Comparison of ENCODE assay signal across 24 mouse cellular contexts in genomic region chr10:63526027-63526426, GRCm38 (mm10).
DNase-seq lines count a peak whose midpoint lies in the region; ATAC-seq and TF ChIP-seq lines count a peak whose summit lies in the region.
"Had no signal": no experiment of that assay in that cellular context is flagged by ENCODE, and none has a peak within 500 bp of the region (broad histone marks: within the 10 kb centered on the region; RNA-seq: fewer than 3 reads in every experiment).

No protein-coding gene starts in this region.

- TF ChIP-seq CTCF in gastrocnemius, adult 2 months (IDR thresholded peaks at IDR 0.05) = no peak
- TF ChIP-seq CTCF in heart, postnatal 0 days (IDR thresholded peaks at IDR 0.05; ENCODE audit: low read depth) = no peak

- WGBS in heart, embryonic 14.5 days = 23% methylated on average over 4 of the region's 4 CpGs
- 35% methylated on average over 4 of the region's 4 CpGs for WGBS in heart, embryonic 10.5 days
- WGBS in heart, postnatal 0 days = 31% methylated on average over 4 of the region's 4 CpGs

- H3K4me1 ChIP-seq in heart, embryonic 14.5 days (ENCODE audit: control insufficient read depth in 2 of 2, insufficient read depth in 2 of 2, low read length in 2 of 2) = peaks cover 4 to 11% of the 10 kb centered on the region in 2 experiments
- peaks cover 8% of the 10 kb centered on the region; the same call in 1 of the 2 replicates for H3K4me1 ChIP-seq in heart, embryonic 10.5 days
- H3K4me1 ChIP-seq in heart, postnatal 0 days (ENCODE audit: control insufficient read depth, insufficient read depth) = 0 out of 2 replicates have a peak, but pooled peaks cover 4% of the 10 kb centered on the region
- H3K4me1 ChIP-seq: forebrain, embryonic 10.5 days; forebrain, embryonic 13.5 days; hindbrain, embryonic 12.5 days; hindbrain, embryonic 15.5 days had no signal

- DNase-seq in gastrocnemius, adult 2 months = no peak
- DNase-seq in gastrocnemius, postnatal 4 days (ENCODE audit: low spot score in 2 of 2) = no peak
- DNase-seq in heart, embryonic 10.5 days (ENCODE audit: low spot score) = no peak
- peak; percentile 25 for DNase-seq in heart, postnatal 0 days (ENCODE audit: low spot score)
- no peak for DNase-seq in heart, postnatal 25 days (ENCODE audit: low spot score)
- DNase-seq in skeletal muscle tissue, adult 2 months (ENCODE audit: low read depth, low spot score) = peak; percentile 19
- DNase-seq in left cerebral cortex, adult 9 months (ENCODE audit: low spot score in 2 of 2) = no peak
- DNase-seq: adrenal gland, adult 8-10 months; adrenal gland, postnatal 25 days; cerebellum, adult 11-12 months; cerebellum, adult 9-10 months; cerebellum, postnatal 14 days; gastrocnemius, postnatal 25 days; heart, adult 11 months; heart, postnatal 10 days; kidney, adult 2 months had no signal

- H3K27me3 ChIP-seq in heart, embryonic 14.5 days (ENCODE audit: control insufficient read depth, insufficient read depth, low read length) = no peaks in the 10 kb centered on the region
- no peaks in the 10 kb centered on the region for H3K27me3 ChIP-seq in heart, embryonic 10.5 days (ENCODE audit: insufficient read depth, poor library complexity, severe bottlenecking)
- no peaks in the 10 kb centered on the region for H3K27me3 ChIP-seq in heart, postnatal 0 days (ENCODE audit: control insufficient read depth, insufficient read depth, low read length)
- H3K27me3 ChIP-seq: forebrain, embryonic 13.5 days; hindbrain, embryonic 12.5 days; hindbrain, embryonic 15.5 days had no signal

- H3K27ac ChIP-seq in gastrocnemius, adult 2 months = peak overlapping the region; percentile 58
- H3K27ac ChIP-seq in heart, embryonic 14.5 days (replicated peaks in 1 of 2; ENCODE audit: control insufficient read depth in 1 of 2, insufficient read depth in 1 of 2, low read depth in 2 of 2, low read length in 2 of 2) = peak overlapping the region; percentile 66 to 73
- no peak overlapping the region for H3K27ac ChIP-seq in heart, embryonic 10.5 days
- peak overlapping the region; percentile 15 for H3K27ac ChIP-seq in heart, postnatal 0 days (ENCODE audit: low read depth)
- H3K27ac ChIP-seq: forebrain, embryonic 10.5 days; forebrain, embryonic 13.5 days; hindbrain, embryonic 12.5 days; hindbrain, embryonic 15.5 days had no signal

- no peak for ATAC-seq in heart, embryonic 14.5 days (ENCODE audit: insufficient number of reproducible peaks, insufficient read depth, low FRiP score, low read depth)
- ATAC-seq in heart, postnatal 0 days (ENCODE audit: insufficient read depth, low read depth) = no peak
- ATAC-seq: activated CD4-positive, CD25-positive, alpha-beta regulatory T cell, adult 4 months; forebrain, embryonic 13.5 days; forebrain, embryonic 16.5 days; intestine, postnatal 0 days had no signal

- no peak for TF ChIP-seq EP300 in heart, postnatal 0 days (IDR thresholded peaks at IDR 0.05; ENCODE audit: low read depth)

- intact Hi-C loops in gastrocnemius, adult 2 months (cut with DNase I) = no loop called here
- intact Hi-C loops in heart, postnatal 25 days (cut with DNase I) = no loop called here

- no peak overlapping the region for H3K9ac ChIP-seq in heart, embryonic 14.5 days (ENCODE audit: low read length)
- H3K9ac ChIP-seq in heart, postnatal 0 days (replicated peaks; ENCODE audit: low read depth, low read length) = no peak overlapping the region
- H3K9ac ChIP-seq: forebrain, embryonic 13.5 days; hindbrain, embryonic 12.5 days; hindbrain, embryonic 15.5 days had no signal

- no peak overlapping the region for H3K4me3 ChIP-seq in gastrocnemius, adult 2 months
- no peak overlapping the region for H3K4me3 ChIP-seq in heart, embryonic 14.5 days (ENCODE audit: control insufficient read depth in 1 of 2, insufficient read depth in 1 of 2, low read depth in 1 of 2, low read length in 2 of 2)
- no peak overlapping the region for H3K4me3 ChIP-seq in heart, embryonic 10.5 days
- no peak overlapping the region for H3K4me3 ChIP-seq in heart, postnatal 0 days (ENCODE audit: low read depth, low read length)
- H3K4me3 ChIP-seq: forebrain, embryonic 10.5 days; forebrain, embryonic 13.5 days; hindbrain, embryonic 12.5 days; hindbrain, embryonic 15.5 days had no signal

- H3K36me3 ChIP-seq in heart, embryonic 14.5 days (ENCODE audit: control insufficient read depth, insufficient read depth, low read length) = peaks cover 17% of the 10 kb centered on the region
- H3K36me3 ChIP-seq in heart, embryonic 10.5 days = peaks cover 20% of the 10 kb centered on the region
- H3K36me3 ChIP-seq in heart, postnatal 0 days (replicated peaks; ENCODE audit: control insufficient read depth, insufficient read depth, low read length) = peaks cover 9% of the 10 kb centered on the region
- H3K36me3 ChIP-seq: forebrain, embryonic 10.5 days; hindbrain, embryonic 12.5 days; hindbrain, embryonic 15.5 days had no signal

- no peaks in the 10 kb centered on the region for H3K9me3 ChIP-seq in heart, embryonic 14.5 days (ENCODE audit: control insufficient read depth, low read length)
- no peaks in the 10 kb centered on the region for H3K9me3 ChIP-seq in heart, embryonic 10.5 days
- no peaks in the 10 kb centered on the region for H3K9me3 ChIP-seq in heart, postnatal 0 days (replicated peaks; ENCODE audit: control insufficient read depth, low read length)
- H3K9me3 ChIP-seq: forebrain, embryonic 10.5 days; forebrain, embryonic 13.5 days; hindbrain, embryonic 12.5 days; hindbrain, embryonic 15.5 days had no signal

- peak overlapping the region; percentile 19; the same call in 1 of the 2 replicates for H3K4me2 ChIP-seq in heart, embryonic 14.5 days (ENCODE audit: low read length)
- no peak overlapping the region for H3K4me2 ChIP-seq in heart, postnatal 0 days (ENCODE audit: low read depth, low read length)
- H3K4me2 ChIP-seq: forebrain, embryonic 13.5 days; hindbrain, embryonic 12.5 days; hindbrain, embryonic 15.5 days had no signal

Comparison
In these comparisons a context has a peak if more than half of its experiments do, and no peak if none do; other contexts are left out.
1. DNase-seq: peak in heart, postnatal 0 days (single experiment) and skeletal muscle tissue, adult 2 months (single experiment); none in gastrocnemius, adult 2 months (single experiment), gastrocnemius, postnatal 4 days (0 of 2), heart, embryonic 10.5 days (single experiment), heart, postnatal 25 days (single experiment) and left cerebral cortex, adult 9 months (0 of 2).